Mouse (Mus musculus): ENCODE results near the gene Gm14151. TPM values are rescaled to one million over a fixed set of nuclear protein-coding genes. Genes with fewer than 3 reads are reported as not detected.
"Not testable (repeated sequence)": the region's sequence is repeated elsewhere in the genome, so short reads cannot be mapped to it uniquely, and the experiment has no call there.

The Gm14151 gene
- total RNA-seq (2021) = not detected
- not detected in 2 replicates for polyA plus RNA-seq (2012; rRNA removed)
- long read RNA-seq = 0 reads

- H3K27me3 ChIP-seq (ENCODE audit: control insufficient read depth, insufficient read depth, low read length); intact Hi-C loops (cut with DNase I); DNase-seq; H3K4me1 ChIP-seq (ENCODE audit: control insufficient read depth, insufficient read depth, low read length); H3K79me2 ChIP-seq (replicated peaks; ENCODE audit: control insufficient read depth, insufficient read depth, low read length); H3K4me3 ChIP-seq; H3K36me3 ChIP-seq (ENCODE audit: control insufficient read depth, insufficient read depth, low read length); H3K9ac ChIP-seq (ENCODE audit: low read depth, low read length); H3K27ac ChIP-seq: not testable (repeated sequence)
- WGBS = no CpG with 5 or more reads among the region's 3 CpGs
Observed at GRCm38 (mm10) chr2:151092250-151092649, at the start of gene Gm14151. Gene Gm14151, minus strand, starts transcription at chr2:151092350.

- H3K27ac ChIP-seq; H3K9ac ChIP-seq (ENCODE audit: low read depth, low read length); DNase-seq; H3K79me2 ChIP-seq (replicated peaks; ENCODE audit: control insufficient read depth, insufficient read depth, low read length); H3K36me3 ChIP-seq (ENCODE audit: control insufficient read depth, insufficient read depth, low read length); H3K4me3 ChIP-seq; intact Hi-C loops (cut with DNase I); H3K4me1 ChIP-seq (ENCODE audit: control insufficient read depth, insufficient read depth, low read length); H3K27me3 ChIP-seq (ENCODE audit: control insufficient read depth, insufficient read depth, low read length): not testable (repeated sequence)
- no CpG with 5 or more reads among the region's 3 CpGs for WGBS
Observed at GRCm38 (mm10) chr2:151097945-151098344, 5.8 kb upstream of the Gm14151 start, which contains the start of gene Gm14147. Gene Gm14147, plus strand, starts transcription at chr2:151098245.

GRCm38 (mm10) chr2:151056637-151057036 is 35.5 kb downstream of the Gm14151 start:
- H3K4me1 ChIP-seq (ENCODE audit: control insufficient read depth, insufficient read depth, low read length) = no peaks in the 10 kb centered on the region
- no peak overlapping the region for H3K4me3 ChIP-seq
- no peaks in the 10 kb centered on the region for H3K27me3 ChIP-seq (ENCODE audit: control insufficient read depth, insufficient read depth, low read length)
- H3K79me2 ChIP-seq (replicated peaks; ENCODE audit: control insufficient read depth, insufficient read depth, low read length) = no peaks in the 10 kb centered on the region
- WGBS = 73% methylated on average over 1 of the region's 1 CpGs
- no peaks in the 10 kb centered on the region for H3K36me3 ChIP-seq (ENCODE audit: control insufficient read depth, insufficient read depth, low read length)
- no peak overlapping the region for H3K9ac ChIP-seq (ENCODE audit: low read depth, low read length)
- intact Hi-C loops (cut with DNase I) = no loop called here
- no peak for TF ChIP-seq EP300 (IDR thresholded peaks at IDR 0.05; ENCODE audit: insufficient read depth, low read depth, low read length)
- TF ChIP-seq POLR2A (IDR thresholded peaks at IDR 0.05; ENCODE audit: insufficient read depth, low read depth, low read length) = no peak
- no peak for TF ChIP-seq CTCF (IDR thresholded peaks at IDR 0.05)
- H3K27ac ChIP-seq = no peak overlapping the region
- no peak for DNase-seq

DNA sequence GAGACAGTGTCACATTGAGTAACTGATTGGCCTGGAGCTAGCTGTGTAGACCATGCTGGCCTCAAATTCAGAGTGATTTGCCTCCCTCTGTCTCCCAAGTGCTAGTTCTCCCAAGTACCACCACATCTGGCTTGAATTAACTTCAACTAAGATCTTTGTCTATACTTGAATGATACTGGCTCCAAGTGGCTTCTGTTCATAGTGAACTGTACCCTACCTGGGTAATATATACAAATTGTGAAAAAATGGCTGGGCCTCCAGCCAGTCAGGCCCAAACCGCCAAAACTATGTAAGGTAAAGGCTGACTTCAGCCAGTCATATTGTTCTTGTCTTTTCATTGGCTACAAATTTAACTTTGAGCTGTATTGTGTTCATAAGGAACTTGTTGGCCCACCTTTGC is 51.7 kb downstream of the Gm14151 start:
- H3K4me3 ChIP-seq = no peak overlapping the region
- 97% methylated on average over 1 of the region's 1 CpGs for WGBS
- H3K27ac ChIP-seq = no peak overlapping the region
- intact Hi-C loops (cut with DNase I) = no loop called here
- H3K36me3 ChIP-seq (ENCODE audit: control insufficient read depth, insufficient read depth, low read length) = no peaks in the 10 kb centered on the region
- TF ChIP-seq EP300 (IDR thresholded peaks at IDR 0.05; ENCODE audit: insufficient read depth, low read depth, low read length) (no peak), CTCF (IDR thresholded peaks at IDR 0.05) (no peak), POLR2A (IDR thresholded peaks at IDR 0.05; ENCODE audit: insufficient read depth, low read depth, low read length) (no peak)
- DNase-seq = no peak
- H3K4me1 ChIP-seq (ENCODE audit: control insufficient read depth, insufficient read depth, low read length) = peaks cover 4% of the 10 kb centered on the region
- H3K27me3 ChIP-seq (ENCODE audit: control insufficient read depth, insufficient read depth, low read length) = no peaks in the 10 kb centered on the region
- no peaks in the 10 kb centered on the region for H3K79me2 ChIP-seq (replicated peaks; ENCODE audit: control insufficient read depth, insufficient read depth, low read length)
- H3K9ac ChIP-seq (ENCODE audit: low read depth, low read length) = no peak overlapping the region

GRCm38 (mm10) chr2:151039726-151040125 is 52.4 kb downstream of the Gm14151 start:
- H3K27me3 ChIP-seq (ENCODE audit: control insufficient read depth, insufficient read depth, low read length) = no peaks in the 10 kb centered on the region
- no peaks in the 10 kb centered on the region for H3K36me3 ChIP-seq (ENCODE audit: control insufficient read depth, insufficient read depth, low read length)
- no peaks in the 10 kb centered on the region for H3K79me2 ChIP-seq (replicated peaks; ENCODE audit: control insufficient read depth, insufficient read depth, low read length)
- peak overlapping the region; percentile 77 for H3K4me3 ChIP-seq
- H3K27ac ChIP-seq = peak overlapping the region; percentile 77
- TF ChIP-seq POLR2A (IDR thresholded peaks at IDR 0.05; ENCODE audit: insufficient read depth, low read depth, low read length) (no peak), EP300 (IDR thresholded peaks at IDR 0.05; ENCODE audit: insufficient read depth, low read depth, low read length) (no peak), CTCF (IDR thresholded peaks at IDR 0.05) (no peak)
- peaks cover 4% of the 10 kb centered on the region for H3K4me1 ChIP-seq (ENCODE audit: control insufficient read depth, insufficient read depth, low read length)
- no peak for DNase-seq
- intact Hi-C loops (cut with DNase I) = loop anchor here (5.0 kb wide), 1 partner anchor 127 kb away; no protein-coding TSS in a partner anchor
- 39% methylated on average over 8 of the region's 8 CpGs for WGBS
- peak overlapping the region; percentile 72 for H3K9ac ChIP-seq (ENCODE audit: low read depth, low read length)

- Histone ChIP-seq H3K36me3 (ENCODE audit: control insufficient read depth, insufficient read depth, low read length) (no peaks in the 10 kb centered on the region), H3K27ac (peak within 1 kb of the TSS; percentile 77), H3K27me3 (ENCODE audit: control insufficient read depth, insufficient read depth, low read length) (no peaks in the 10 kb centered on the region), H3K4me1 (ENCODE audit: control insufficient read depth, insufficient read depth, low read length) (peaks cover 4% of the 10 kb centered on the region), H3K4me3 (peak within 1 kb of the TSS; percentile 77), H3K9ac (ENCODE audit: low read depth, low read length) (peak within 1 kb of the TSS; percentile 92), H3K79me2 (replicated peaks; ENCODE audit: control insufficient read depth, insufficient read depth, low read length) (no peaks in the 10 kb centered on the region)
- peak; percentile 94 for DNase-seq
- intact Hi-C loops (cut with DNase I) = loop anchor here (5.0 kb wide), 1 partner anchor 127 kb away; no protein-coding TSS in a partner anchor
- under 1% methylated on average over 34 of the region's 34 CpGs for WGBS
- TF ChIP-seq POLR2A (IDR thresholded peaks at IDR 0.05; ENCODE audit: insufficient read depth, low read depth, low read length) (peak; percentile 87), EP300 (IDR thresholded peaks at IDR 0.05; ENCODE audit: insufficient read depth, low read depth, low read length) (0 out of 2 replicates have a peak, but pooled peaks have one; percentile 39), CTCF (IDR thresholded peaks at IDR 0.05) (no peak)
Observed at GRCm38 (mm10) chr2:151039232-151039695, 52.9 kb downstream of the Gm14151 start, which contains the start of the genes Ninl and Nanp. Gene Ninl, minus strand, starts transcription at chr2:151039382. Gene Nanp, minus strand, starts transcription at chr2:151039398.

Measured in heart, adult 2 months (tissue).